Mouse (Mus musculus) layer of hippocampus, adult 9-11 months (tissue): Measurements from ENCODE around the gene Grhl1.
"Not testable (repeated sequence)": the region's sequence is repeated elsewhere in the genome, so short reads cannot be mapped to it uniquely, and the experiment has no call there.

Source experiments
- DNase-seq: peaks from one replicate; pipeline ENCODE4 v3.0.0; 2022

The Grhl1 gene

DNA sequence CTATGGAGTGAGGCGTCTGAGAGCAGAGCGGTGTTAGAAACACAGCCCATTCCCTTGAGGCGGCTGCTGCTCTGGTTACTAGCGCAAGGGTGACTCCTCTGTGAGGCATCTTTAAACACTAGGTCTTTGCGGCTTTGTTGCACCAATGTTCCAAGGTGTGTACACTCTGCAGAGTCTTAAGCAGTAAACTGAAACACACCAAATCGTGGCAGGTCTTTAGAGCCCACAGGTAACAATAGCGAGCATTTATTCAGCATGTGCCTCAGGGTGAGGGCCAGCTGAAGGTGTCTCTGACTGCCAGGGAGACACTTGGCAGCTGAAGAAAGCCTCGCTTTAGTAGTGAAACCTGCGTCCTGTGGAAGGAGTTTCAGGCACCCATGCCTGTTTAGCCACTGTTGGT lies 20.0 kb downstream of the Grhl1 start:
- no peak for DNase-seq

DNA sequence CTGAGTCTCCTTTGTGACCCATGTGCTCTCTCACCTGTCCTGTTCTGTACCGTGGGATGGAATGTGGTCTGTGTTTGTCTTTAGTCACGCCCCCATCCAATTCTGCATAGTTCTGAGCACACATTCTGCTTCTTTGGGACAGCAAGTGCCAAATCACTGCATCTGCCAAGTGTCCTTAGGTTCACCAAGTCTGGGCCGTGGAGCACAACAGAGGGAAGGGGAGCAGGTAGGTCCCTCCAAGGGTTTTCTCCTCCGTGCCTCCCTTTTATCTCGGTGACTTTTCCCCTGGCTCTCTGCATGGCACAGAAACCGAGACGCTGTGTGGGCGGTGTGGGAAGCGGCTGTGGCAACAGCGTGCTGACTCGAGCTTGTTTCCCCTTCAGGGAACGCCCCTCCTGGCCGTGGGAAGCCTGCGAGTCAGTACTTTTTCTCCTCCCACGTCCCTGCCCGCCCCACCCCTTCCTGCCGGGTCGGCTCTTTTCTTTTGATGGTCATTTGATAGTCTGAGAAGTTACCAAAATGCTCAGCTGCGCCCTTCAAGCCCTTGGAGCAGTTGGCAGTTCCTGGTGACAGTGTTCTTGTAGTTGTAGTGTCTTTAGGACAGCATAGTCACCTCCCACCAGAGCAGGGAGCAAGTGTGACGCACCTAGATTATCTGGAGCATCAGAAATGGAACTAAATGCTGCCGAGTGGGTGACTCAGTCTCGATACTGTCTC lies 21.0 kb downstream of the Grhl1 start:
- peak; percentile 80 for DNase-seq

DNA sequence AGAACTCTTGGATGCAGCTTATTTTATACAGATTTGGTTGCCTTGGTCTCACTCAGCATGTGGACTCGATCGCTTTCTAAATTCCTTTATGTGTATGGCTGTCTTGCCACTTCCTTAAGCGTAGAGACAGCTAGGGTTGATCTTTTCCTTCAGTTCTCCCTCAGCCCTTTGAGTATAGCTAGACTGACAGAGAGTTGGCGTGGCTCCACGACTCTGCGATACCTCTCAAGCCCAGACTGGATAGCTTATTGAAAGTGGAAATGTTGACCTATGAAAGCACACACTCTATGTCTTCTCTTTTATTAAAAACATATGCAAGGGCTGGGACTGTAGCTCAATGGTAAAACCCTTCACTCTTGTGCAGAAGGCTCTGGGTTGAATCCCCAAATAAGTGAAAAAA lies 25.3 kb downstream of the Grhl1 start:
- DNase-seq: no peak

DNA sequence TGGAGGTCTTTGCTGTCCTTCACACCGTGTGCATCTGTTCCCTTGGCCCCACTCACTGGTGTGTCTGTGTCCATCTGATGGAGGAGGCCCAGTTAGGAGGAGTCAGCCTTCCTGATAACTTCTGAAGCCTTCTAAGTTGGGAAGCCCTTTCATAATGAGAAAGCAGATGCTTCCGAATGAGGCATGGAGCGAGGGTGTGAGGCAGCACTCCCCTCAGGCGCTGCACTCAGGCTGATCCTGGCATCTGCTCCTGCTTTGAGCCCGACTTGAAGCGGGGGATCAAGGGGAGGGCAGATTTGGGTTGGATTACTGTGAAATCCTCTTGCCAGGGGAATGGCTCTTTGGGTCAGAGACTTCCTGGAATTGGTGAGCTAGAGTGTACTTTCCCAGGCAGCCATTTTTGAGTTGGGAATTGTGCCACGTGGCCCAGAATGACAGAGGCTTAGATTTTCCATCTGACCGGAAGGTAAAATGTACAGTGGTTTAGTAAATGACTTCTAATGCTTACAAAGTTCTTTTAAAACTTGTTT lies 27.3 kb downstream of the Grhl1 start:
- DNase-seq: no peak

DNA sequence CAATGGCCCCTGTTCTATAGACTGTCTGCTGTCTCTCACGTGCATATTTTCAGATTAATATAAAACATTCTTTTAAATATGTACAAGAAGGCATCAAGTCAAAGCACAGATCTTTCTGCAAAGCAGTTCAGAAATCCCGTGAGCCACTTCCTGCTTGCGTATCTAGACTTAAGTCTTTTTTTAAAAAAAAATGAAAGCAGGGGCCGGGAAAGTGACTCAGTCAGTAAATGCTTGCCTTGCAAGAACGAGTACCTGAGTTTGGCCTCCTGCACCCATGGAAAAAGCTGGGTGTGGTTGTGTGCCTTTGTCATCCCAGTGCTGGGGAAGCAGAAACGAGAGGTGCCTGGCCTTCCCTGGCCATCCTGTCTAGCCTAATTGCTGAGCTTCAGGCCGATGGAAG lies 28.0 kb downstream of the Grhl1 start:
- no peak for DNase-seq

DNA sequence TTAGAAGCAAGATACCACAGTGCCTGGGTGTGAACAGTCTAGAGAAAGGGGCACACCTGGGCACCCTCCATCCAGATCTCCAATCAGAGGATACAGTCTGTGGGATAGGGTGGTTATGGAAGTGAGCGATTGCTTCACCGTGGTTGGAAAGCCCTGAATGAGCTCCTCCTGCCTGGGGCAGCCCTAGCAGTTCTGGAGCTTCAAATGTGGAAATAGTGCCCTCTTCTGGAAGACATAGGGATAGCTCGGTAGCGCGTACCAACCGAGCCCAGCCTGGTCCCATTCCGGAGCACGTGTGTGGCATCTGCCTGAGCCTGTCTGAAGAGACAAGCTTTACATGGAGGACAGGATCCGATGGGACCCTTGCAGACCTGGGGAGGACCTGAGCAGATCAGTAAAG lies 28.7 kb downstream of the Grhl1 start:
- DNase-seq: peak; percentile 84

DNA sequence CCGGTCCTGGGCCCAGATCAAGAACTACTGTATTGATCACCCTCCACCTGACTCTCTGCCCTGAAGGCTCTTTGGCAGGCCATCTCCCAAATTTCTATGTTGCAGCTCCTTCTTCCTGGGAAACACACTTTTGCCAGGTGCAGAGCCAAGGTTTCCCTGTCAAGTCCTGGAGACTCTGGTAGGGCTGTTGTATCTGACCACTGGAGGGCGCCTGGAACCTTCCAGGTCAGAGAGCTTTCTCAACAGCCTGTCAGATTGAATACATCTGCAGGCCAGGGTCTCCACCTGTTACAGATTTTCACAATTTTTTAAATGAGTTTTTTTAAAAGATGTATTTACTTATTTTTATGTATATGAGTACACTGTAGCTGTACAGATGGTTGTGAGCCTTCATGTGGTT lies 31.2 kb downstream of the Grhl1 start:
- DNase-seq: peak; percentile 38

DNA sequence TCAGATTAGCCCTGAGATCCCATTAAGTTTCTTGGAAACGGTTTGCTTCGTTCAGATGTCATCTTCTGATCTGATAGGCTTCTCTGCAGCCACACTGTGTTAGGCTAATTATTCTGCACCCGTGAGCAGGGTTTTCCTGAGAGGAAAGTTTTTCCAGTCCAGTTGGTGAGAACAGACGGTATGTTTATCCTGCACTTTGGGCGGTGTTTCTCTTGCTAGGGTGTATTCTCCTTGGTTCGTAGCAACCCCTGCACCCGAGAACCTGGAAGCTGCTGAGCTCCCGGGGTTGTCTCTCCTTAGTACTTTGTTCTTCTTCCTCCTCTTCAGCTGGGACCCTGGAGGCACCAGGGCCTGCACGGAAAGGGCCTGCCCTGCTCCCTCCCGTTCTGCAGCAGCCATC lies 34.1 kb downstream of the Grhl1 start:
- no peak for DNase-seq

DNA sequence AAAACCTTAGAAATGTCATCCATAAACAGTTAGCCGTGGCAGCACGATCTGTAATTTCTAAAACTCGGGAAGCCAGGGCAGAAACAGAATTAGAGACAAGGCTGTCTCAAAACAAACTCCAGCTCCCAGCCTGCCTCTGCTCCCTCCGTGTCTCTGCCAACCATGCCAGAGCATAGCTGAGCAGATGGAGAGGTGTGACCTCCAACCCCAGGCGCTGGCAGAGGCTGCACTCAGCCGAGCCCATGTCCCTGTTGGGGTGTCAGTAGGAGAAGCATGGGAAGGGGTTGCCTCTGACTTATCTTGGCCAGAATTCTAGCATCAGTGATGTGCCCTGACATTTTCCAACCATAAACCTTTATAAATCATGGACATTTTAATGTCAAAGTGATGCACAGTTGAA lies 40.5 kb downstream of the Grhl1 start:
- no peak for DNase-seq

DNA sequence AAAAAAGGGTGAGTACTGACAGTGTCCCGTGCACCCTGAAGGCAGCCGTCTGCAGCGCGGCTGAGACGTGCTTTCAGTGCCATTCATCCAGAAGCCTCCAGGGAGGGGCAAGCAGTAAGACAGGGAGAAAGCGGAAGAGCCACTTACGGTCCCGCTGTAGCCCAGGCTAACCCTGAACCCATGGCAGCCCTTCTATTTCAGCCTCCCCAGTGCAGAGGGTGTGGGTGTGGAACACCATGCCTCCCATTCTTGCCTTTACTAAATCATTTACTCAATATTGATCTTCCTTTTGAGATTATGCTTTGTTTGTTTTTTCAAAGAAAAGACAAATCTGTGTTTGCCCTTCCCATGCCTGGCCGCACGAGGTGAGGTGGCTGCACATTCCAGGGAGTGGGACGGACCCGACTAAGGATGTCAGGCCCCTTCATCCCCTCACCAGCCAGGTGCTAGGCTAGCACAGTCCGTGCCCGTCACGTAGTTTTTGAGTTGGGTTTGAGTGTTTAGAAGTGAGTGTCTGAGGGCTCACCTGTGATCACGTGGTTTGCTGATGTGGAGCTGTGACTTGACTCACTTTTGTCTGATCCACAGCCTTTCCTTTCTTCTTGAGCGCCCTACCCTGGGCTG lies 42.5 kb downstream of the Grhl1 start:
- DNase-seq: no peak

DNA sequence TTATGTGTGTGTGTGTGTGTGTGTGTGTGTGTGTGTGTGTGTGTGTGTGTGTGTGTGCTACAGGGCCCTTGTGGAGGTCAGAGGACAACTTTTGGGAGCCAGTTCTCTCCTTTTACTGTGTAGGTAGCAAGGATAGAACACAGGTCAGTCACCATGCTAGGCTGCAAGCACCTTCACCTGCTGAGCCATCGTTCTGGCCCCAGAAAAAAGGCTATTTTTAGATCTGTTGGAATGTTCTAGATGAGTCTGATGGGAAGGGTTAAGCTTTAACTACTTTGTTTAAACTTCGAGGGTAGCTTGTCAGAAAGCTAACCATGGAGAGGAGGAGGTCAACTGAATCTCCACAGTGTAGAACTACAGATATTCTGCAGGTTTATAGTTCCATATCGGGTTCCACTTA lies 43.1 kb downstream of the Grhl1 start:
- DNase-seq: no peak

DNA sequence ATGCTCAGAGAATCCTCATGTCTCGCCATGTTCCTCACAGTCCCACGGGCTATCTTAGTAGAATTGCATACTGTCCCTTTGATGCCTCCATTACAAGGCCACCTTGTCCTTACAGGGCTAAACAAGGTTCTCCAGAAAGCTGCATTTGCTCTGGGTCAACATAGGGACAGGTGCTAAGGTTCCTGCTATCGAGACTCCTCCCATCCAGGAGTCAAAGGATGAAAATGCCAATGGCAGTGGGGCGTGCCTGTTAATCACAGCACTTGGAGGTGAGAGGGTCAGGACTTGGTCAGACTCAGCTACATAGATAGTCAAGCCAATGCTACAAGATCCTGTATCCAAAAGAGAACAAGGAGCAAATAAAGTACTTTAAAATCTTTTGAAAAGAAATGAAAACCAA lies 47.4 kb downstream of the Grhl1 start:
- DNase-seq: no peak

DNA sequence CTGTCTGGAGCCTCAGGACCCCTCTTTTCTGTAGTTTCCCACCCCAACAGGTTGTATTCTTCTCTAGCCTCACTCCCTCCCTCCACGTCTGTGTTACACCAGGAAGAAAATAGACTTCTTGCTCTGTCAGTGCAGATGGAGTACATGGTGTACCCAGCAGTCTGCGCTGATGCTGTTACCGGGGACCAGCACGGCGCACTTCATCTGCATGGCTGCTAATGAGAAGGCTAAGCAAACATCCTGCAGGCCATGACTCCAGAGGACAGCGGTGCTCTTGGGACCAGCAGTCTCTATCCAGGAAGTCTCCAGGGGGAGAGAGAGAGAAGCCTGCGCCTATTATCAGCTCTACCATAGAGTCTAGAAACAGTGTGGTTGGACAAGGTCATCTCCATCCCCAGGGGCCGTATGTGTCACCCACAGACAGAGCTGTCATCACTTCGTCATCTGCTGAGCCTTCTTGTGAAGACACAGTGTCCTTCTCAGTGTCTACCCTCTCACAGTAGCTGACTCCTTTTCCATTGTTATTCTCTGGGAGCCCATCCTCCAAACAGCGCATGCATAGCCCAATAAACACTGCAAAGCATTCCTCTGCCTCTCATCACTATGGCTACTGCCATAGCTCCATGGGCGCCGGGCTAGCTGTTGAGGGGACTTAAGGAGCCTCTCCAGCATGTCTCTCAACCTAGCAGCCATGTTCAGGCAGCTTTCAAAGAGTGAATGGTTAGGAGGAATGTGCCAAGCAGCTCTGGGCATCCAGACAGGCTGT lies 51.6 kb downstream of the Grhl1 start:
- no peak for DNase-seq

DNA sequence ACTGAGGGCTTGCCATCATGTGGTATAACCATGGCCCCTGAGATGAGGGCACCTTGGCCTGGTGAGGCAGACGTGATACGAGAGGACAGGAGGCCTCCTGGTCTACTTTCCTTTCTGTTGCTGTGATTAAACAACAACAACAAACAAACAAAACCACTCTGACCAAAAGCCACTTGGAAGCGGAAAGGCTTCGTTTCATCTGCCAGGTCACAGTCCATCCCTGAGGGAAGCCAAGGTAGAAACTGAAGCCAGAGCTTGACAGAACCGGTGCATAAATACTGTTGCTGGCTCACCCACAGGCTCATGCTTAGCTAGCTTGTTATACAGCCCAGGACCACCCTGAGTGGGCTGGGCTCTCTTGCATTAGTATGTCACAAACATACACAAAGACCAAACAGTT lies 54.3 kb downstream of the Grhl1 start:
- no peak for DNase-seq

DNA sequence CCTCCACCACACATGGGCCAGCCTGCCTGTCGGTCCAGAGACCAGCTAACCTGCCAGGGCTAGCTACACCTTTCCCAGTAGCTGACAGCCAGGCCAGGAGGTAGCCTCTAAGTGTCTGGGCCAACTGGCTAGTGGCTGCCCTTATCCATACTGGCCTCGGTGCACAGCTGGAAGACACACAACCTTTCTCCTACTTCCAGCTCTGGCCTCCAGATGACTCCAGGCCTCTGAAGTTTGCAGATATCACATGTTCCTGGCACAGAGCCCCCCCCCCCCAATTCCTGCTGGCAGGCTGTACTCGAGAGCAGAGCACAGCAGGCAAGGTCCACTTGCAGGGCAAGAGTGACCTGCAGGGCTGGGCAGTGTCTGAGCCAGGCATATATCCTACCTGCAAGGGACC lies 55.1 kb downstream of the Grhl1 start:
- DNase-seq: no peak

DNA sequence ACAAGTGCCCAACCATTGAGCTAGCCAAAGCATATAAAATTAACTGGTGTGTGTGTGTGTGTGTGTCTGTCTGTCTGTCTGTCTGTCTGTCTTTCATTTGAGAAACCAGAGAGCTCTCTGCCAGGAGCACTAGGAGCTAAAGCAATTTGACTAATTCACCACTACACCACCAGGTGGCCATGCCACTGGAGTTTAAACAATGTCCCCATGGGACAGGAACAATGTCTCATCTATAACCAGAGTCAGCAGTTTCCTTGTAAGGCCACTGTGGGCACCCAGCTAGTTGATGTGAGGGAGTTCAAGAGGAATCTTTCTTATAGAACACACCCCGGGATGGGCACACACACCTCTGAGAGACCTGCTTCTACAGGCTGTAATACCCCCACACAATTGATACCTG lies 58.1 kb downstream of the Grhl1 start:
- DNase-seq: no peak

DNA sequence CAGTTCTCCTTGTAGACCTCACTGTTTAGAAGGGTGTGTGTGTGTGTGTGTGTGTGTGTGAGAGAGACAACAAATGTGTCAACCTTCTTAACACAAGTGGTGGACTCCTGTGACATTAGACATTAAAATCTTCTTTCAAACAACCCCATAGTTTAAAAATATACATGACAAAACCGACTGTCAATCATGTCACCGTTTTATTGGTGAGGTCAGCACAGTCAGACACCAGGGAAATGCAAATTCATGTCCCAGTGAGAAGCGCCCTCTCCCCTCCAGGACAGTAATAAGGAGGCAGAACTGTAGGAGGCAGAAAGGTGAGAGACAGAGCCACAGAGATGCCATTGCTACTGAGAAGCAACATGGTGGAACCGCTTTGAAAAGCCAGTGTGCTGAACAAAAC lies 60.3 kb downstream of the Grhl1 start:
- DNase-seq: no peak

DNA sequence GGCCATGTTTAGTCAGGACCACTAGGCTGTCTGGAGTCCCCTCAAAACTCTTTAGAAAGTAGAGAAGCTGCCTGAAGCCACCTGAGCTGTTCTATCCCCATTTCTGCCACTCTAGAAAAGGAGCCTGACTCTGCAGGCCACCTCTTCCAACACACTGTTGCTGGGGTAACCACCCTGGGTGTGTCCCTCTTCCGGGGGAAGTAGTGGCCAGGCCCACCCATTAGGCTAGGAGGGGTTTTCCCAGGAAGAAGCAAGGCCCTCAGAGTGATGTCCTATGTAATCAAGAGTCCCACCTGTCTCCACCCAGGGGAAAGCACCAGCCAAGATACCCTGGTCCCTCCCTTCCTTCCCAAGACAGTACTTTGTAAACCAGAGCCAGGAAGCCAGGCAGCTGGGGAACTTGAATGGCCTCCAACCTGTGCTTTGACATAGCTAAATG lies 61.7 kb downstream of the Grhl1 start:
- DNase-seq: no peak

DNA sequence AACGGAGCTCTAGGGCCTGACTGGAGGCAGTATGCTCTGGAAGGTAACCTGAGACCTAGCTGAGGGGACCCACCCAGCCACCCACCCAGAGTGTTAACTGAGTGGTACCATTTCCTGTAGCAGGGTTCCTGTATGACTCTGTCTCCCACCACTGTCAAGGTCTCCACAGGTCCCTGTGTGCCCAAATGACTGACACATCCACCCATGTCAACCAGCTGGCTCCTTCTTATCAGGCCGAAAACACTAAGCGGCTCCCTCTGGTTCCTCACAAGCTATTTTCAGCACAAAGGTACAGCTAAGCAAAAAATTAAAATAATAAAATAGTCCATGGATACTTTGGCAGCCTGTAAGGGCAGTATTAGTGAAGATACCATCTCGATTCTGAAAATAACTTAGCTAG lies 62.1 kb downstream of the Grhl1 start:
- no peak for DNase-seq

DNA sequence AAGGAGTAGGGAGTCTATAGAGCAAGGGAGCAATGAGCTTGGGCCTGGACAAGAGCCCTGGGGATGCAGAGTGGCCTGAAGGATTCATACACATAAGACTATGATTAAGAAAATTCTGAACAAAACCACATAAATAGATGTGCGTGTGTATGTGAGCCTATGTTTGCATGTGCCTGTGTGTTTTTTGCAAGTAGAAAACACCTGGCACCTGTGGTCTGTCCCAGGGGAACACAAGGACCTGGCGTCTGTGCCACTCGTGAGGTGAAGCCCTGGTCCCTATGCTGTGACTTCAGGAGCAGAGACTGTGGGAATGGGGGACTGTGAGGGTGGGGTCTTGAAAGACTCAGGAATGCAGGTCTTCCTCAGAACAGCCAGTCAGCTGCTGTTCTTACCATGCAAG lies 62.6 kb downstream of the Grhl1 start:
- DNase-seq: no peak

DNA sequence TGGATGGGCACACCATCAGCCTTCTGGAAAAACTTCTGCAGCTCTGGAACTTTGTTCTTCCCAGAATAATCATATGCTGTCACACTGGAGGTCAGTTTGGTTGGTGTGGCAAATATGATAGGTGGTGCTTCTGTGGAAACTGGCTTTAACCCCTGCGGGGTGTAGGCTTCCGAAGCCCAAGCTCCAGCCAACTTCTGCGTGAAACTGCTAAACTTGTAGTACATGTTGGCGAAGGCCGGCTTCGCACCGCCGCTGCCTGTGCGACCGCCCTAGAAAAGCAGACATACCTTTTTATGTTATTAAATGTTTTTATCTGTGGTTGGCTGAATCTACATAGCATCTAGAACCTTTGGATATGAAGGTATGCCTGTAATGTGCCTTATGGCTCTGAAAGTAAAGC lies 66.7 kb downstream of the Grhl1 start:
- DNase-seq: not testable (repeated sequence)

DNA sequence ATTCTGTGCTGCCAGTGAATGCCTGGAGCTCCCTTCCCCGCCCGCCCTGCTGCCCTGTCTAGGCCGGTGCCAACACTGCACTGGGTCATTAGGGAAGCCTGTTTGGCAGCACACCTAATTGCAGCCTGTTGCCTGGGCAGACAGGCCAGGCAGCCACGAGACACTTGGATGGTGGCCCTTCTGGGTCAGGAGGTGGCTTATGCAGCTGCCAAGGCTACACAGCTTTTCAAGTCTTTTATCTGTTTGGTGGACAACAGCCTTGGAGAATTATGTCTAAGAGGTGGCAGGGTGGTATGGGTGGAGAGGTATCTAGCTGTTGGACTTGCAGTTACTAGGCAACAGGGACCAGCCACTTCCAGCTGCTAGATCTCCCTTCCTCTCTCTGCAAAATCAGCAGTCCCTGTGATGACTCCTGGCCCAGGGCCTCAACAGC lies 70.3 kb downstream of the Grhl1 start:
- peak; percentile 70 for DNase-seq

DNA sequence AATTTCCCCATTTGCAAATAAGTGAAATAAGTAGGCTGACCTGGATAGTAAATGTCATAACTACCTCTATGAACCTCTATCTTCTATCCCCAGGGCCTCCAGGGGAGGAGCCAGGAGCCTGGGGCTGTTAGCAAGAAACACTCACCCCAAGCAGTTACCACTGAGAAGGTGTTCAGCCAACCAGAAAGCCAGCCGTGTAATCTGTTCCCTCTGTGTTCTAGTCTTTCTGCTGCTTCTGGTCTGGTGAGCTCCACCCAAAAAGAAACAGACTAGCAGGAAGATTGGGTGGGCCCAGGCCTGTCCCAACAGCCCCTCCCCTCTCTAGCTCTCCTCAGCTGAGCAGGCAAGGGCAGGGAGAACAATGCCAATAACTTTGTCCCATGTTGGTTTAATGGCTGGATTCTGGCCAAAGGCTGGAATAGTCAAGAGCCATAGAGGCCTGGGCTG lies 72.1 kb downstream of the Grhl1 start:
- no peak for DNase-seq

DNA sequence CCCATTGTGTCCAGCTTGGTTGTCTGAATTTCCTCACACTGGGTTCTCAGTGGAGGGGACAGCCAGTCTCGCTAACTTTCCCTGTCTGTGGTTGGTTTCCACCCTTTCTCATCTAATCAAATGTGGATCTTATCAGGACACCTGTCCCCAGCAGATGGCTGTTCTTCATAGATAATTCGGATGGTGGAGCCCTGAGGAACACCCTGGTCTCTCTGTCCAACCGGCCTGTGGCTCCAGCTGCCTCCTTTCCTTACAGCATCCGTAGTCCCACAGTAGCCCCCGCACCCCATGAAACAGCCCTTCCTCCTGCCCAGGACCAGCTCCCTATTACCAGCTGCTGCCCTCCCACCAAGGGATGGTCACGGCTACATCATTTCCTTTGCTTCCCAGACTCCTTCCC lies 73.8 kb downstream of the Grhl1 start:
- DNase-seq: no peak
